Mouse (Mus musculus) frontal cortex, postnatal 36 days (tissue): Measurements from ENCODE around the gene Fbxl16.

ENCODE experiments used
- DNase-seq, 2 experiments: peaks; one replicate each; pipeline ENCODE4 v3.0.0; 2022; ENCODE audit warnings: low spot score in 2 of 2

Fbxl16 gene

DNA sequence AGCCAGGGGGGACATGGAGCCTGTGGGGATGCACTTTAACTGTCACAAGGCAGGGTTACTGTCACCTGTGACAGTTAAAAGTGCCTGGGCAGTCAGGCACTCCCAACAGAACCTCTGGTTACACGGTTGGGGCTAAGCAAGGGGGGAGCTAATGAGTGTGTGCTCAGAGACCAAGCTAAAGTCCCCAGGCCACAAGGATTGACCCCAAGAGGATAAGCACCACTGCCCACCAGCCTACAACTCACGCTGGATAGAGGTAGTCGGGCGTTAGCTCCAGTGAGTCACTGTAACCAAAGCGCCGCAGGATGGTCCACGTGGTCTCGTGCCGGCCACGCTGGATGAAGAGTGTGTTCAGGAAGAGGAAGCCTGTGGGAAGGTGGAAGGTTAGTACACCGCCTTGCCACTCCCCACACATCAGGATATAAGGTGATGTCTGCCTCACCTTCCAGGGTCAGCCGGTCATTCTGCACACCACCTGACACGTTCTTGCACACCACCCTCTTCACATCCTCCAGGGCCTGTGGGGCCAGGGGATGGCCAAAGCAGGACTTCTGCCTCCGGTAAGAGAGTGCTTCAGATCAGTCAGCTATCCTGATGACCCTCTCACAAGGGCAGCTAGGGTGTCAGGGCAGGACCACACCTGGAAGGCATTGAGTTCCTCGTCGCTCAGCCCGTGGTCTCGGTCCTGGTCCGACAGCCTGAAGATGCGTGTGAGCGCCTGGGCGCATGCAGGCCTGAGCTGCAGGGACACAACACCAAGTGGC, 32.4 kb downstream of the Fbxl16 start, which contains the start of gene Gm20683:
Gm20683 (minus strand) TSS at position 647 of the 764 bp plus-strand sequence.
- DNase-seq = no peak

DNA sequence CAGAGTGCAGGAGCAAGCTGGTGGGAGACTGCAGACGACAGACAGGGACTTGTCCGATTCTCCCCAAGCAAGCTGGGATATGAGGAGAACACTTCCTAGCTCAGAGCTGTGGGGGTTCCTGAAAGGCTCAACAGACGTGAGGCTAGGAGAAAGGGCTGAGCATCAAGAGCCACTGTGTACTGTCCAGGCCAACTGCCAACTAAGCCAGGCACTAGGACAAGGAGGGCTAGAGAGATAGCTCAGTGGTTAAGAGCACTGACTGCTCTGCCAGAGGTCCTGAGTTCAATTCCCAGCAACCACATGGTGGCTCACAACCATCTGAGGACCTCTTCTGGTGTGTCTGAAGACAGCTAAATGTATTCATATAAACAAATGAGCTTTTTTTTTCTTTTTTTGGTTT, 33.6 kb downstream of the Fbxl16 start:
- DNase-seq = no peak

- no peak for DNase-seq
Measured at GRCm38 (mm10) chr17:25843122-25843521, 34.2 kb downstream of the Fbxl16 start.

- peak in 1 of 2 experiments; percentile 28 for DNase-seq
Measured at GRCm38 (mm10) chr17:25843636-25844395, 34.9 kb downstream of the Fbxl16 start.

DNA sequence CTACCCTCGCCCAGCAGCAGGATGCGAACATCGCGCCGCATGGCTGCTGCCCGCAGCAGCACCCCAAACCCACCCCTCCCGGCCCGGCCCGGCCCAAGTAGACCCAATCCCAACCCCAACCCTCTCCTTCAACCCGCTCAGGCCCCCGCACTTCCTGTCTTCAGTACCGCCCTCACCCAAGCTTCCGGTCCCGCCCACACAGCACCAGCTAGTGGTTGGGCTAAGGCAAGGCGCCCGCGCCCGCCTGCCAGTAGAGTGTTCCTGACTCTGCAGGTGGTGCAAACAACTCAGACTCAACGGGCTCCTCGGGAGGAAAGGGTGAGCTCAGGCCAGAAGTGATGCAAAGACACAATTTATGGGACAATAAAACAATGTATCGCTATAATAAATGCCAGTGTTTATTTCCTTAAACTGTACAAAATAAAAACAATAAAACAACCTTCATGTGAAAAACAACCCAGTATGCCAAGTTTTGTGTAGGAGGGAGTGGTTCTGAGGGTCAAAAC, 35.6 kb downstream of the Fbxl16 start, which contains the start of gene Rhot2:
Rhot2 (minus strand) TSS at position 456 of the 506 bp plus-strand sequence.
- peak; percentile 94 to 95 for DNase-seq

DNA sequence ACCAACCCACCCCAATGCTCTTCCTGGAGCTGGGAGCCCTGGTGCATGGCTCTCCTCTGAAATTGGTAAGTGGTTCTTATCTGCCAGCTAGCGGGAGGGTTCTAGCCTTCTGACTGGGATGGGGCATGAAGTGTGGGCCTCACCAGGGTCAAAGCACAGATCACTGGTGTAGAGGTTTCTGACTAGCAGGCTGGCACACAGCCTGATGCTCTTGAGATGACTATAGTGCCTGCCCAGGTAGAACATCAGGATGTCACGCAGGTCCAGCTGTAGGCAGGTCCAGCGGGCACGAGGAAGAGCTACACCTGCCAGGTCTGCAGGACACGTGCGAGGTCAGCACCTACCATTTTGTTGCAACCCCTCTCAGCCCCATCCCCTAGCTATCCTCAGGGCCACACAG, 51.3 kb downstream of the Fbxl16 start:
- DNase-seq = no peak

DNA sequence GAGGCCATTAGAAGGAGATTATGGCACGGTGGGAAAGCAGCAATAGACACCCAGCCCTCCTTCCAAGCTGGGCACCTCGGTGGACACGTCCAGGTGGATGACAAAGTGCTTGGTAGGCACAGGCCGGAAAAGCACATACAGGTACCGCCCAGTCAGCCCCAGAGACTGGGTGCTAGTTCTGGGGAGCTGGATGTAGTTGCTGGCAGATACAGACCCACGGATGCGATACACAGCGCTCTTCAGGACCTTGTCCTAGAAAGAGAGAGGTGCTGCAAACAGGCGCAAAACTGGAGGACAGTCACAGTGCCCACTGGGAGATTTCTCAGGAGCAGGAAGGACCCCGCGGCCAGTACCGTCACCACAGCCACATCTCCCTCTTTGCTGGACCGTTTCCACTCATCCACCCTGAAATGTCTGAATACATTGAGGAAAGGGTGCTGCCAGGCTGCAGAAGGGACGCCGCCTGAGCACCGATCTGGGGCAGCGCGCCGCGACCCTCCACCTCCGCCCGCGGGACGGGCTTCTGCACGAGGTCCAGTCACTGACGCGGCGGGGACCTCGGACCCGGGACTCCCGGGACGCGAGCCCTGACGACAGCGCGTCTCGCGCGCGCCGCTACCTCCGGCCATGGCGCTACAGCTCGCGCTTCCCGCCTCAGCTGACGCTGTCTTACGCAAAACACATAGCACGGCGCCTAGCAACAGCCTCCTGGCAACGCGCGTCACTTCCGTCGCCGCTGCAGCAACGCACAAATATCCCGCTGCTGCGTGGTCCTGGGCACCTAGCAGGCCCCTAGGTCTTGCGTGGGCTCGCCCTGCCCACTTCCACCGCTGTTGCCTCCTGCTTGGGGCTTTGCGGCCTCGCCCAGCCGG, 52.2 kb downstream of the Fbxl16 start, which contains the start of gene Wdr90:
Wdr90 (minus strand) TSS at position 670 of the 872 bp plus-strand sequence.
- DNase-seq = peak; percentile 93 to 96

- DNase-seq = no peak
Measured at GRCm38 (mm10) chr17:25861704-25862612, 53.1 kb downstream of the Fbxl16 start.

- no peak for DNase-seq
Measured at GRCm38 (mm10) chr17:25863681-25864080, 54.8 kb downstream of the Fbxl16 start.

DNA sequence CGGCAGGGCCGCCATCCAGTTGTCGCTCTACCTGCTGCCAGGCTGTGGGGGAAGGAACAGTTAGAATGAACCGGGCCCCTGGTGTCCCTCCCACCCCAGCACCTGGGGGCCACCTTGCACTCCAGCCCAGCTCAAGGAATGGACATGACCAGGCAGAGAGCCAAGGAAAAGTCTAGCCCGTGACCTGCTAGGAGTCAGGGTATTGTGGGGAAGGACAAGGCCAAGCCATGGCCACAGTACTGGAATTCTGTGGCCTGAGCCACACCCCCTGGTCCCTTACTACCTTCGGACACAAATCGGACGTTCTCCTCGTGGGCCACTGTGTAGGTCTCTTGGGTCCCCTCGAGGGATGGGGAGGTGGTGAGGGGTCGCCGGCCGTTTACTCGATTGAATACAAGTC, 55.4 kb downstream of the Fbxl16 start:
- DNase-seq = no peak

- no peak for DNase-seq
Measured at GRCm38 (mm10) chr17:25865288-25865687, 56.4 kb downstream of the Fbxl16 start.

- DNase-seq = no peak
Measured at GRCm38 (mm10) chr17:25866172-25866571, 57.3 kb downstream of the Fbxl16 start.

DNA sequence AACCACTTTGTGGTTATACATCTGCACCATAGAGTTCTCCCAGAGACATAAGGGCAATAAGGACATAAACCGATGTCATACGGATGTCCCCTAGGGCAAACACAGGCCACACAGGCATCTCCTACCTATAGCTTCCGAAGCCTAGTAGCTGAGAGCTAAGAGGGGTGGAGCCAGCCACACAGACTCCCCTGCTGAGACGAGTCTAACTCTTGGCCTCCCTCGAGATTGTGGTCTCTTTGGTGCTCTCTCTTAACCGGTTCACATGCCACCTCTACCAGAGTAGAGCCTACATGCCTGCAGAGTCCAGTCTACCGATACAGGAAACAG, 58.6 kb downstream of the Fbxl16 start:
- no peak for DNase-seq

DNA sequence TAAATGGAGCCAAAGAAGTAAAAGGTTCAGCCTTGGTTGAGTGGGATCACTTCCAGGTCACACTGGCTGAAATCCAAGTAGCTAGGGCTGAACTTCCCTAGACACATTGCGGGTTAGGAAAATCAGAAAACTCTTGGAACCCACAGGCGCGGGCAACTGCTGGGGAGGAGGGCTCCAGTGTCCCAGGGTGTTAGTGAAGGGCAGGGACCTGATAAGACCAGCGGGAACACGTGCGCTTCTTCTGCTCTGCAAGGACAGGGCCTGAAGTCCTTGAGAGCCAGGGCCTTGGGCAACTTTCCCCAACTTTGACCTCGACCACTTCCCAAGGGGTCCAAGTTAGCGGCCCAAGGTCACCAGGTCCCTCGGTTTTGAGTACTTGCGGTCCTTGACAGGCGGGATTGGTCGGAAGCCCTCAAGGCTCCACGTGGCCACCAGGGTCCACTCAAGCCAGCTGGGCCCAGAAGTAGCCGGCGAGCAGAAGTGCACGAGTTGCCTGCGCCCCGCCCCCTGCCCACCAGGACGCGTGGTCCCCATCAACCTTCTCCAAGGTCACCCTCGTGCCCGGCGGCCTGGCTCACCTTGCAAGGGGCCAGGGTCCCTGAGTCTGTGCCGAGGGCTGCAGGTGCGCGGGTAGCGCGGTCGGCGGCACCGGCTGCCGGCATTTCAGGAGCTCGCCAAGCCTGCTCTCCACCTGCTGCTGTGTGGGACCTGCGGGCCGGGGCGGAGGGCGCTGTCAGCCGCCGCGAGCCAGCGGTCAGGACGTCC, 59.1 kb downstream of the Fbxl16 start:
- no peak for DNase-seq

DNA sequence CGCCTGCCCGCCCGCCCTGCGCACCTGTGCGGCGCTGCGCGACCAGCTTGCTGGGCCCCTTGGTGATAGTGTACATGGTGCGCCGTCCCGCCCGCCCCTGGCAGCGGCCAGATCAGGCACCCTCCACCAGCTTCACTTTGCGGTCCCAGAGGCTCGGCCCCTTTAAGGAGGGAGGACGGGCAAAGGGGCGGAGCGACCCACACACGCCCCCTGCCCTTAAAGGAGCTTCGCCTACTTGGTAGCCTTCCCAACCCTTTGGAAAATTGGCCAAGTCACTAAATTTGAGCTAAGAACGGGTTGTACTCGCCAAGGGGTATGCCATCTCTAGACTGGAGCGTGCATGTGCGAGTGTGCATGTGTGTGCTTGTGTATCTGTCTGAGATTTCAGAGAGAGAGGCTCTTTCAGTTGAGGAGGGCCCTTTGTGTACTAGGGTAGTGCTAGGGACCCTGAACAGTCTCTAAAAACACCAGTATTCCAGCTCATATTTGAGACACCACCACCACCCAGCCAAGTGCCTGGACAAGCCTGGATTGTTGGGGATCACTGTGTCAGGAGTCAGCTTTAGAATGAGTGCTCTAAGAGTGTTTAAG, 59.8 kb downstream of the Fbxl16 start, which contains the start of gene Mcrip2:
Mcrip2 (minus strand) TSS at position 164 of the 591 bp plus-strand sequence.
- DNase-seq = peak; percentile 82

- no peak for DNase-seq
Measured at GRCm38 (mm10) chr17:25869498-25869897, 60.6 kb downstream of the Fbxl16 start.

- no peak for DNase-seq
Measured at GRCm38 (mm10) chr17:25869954-25870353, 61.1 kb downstream of the Fbxl16 start.
